23 mouse cellular contexts compared by ENCODE assay signal in the genomic region with DNA sequence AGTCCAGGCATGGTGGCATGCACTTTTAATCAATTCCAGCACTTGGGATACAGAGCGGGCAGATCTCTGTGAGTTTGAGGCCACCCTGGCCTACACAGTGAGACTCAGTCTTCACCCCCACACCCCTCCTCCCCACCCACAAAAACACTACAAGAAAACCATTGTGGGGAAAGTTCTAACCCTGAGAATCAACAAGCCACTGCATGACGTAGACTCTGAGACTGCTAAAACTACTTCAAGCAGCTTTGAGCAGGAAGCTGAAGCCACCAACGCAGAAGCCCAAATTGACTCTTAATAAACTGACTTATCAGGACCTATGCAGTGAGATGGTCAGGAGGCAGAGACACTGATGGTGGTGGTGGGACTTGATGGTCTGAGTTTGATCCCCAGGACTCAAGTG. TPM values are rescaled to one million over a fixed set of nuclear protein-coding genes. Genes with fewer than 3 reads are reported as not detected.
DNase-seq lines count a peak whose midpoint lies in the region; ATAC-seq and TF ChIP-seq lines count a peak whose summit lies in the region.
"Had no signal": no experiment of that assay in that cellular context is flagged by ENCODE, and none has a peak within 500 bp of the region (broad histone marks: within the 10 kb centered on the region; RNA-seq: fewer than 3 reads in every experiment).

No protein-coding gene starts in this region.

- no peak overlapping the region for H3K4me3 ChIP-seq in gastrocnemius, adult 2 months
- no peak overlapping the region for H3K4me3 ChIP-seq in thymus, adult 2 months (ENCODE audit: control insufficient read depth, insufficient read depth, low read length)
- H3K4me3 ChIP-seq: embryonic facial prominence, embryonic 12.5 days; erythroblast, embryonic 14.5 days; forebrain, embryonic 13.5 days; hindbrain, embryonic 15.5 days; kidney, embryonic 15.5 days had no signal

- TF ChIP-seq CTCF in gastrocnemius, adult 2 months (IDR thresholded peaks at IDR 0.05): no peak
- TF ChIP-seq CTCF in thymus, adult 2 months (IDR thresholded peaks at IDR 0.05; ENCODE audit: borderline replicate concordance, control insufficient read depth, extremely low read depth, insufficient read depth, low read length, poor library complexity): no peak

- no peak for ATAC-seq in frontal cortex, adult (ENCODE audit: low TSS enrichment)
- ATAC-seq: forebrain, embryonic 13.5 days; intestine, postnatal 0 days; liver, postnatal 0 days had no signal

- no peak for TF ChIP-seq POLR2A in thymus, adult 2 months (IDR thresholded peaks at IDR 0.05; ENCODE audit: control insufficient read depth, extremely low read depth, insufficient read depth, low read length, poor library complexity)

- peaks cover 23% of the 10 kb centered on the region for H3K4me1 ChIP-seq in thymus, adult 2 months (replicated peaks; ENCODE audit: control insufficient read depth, insufficient read depth, low read length)
- H3K4me1 ChIP-seq: forebrain, embryonic 13.5 days had no signal

- 32% methylated on average over 3 of the region's 3 CpGs for WGBS in thymus, adult 2 months

- no peak for DNase-seq in gastrocnemius, adult 2 months
- no peak for DNase-seq in gastrocnemius, adult 18-20 months (ENCODE audit: low spot score)
- peak; percentile 33 for DNase-seq in thymus, adult 2 months
- DNase-seq in thymus, postnatal 10 days (ENCODE audit: low spot score in 2 of 2): no peak
- peak; percentile 93 for DNase-seq in naive thymus-derived CD4-positive, alpha-beta T cell, adult 2 months (ENCODE audit: low read depth)
- DNase-seq in thymus, postnatal 4 days: peak; percentile 28
- no peak for DNase-seq in spleen, postnatal 14 days (ENCODE audit: low spot score in 2 of 2)
- DNase-seq: adrenal gland, adult 2 months; cerebellum, adult 8-10 months; gastrocnemius, postnatal 36 days; heart, postnatal 10 days; kidney, postnatal 4 days; liver, postnatal 0 days; lung, postnatal 14 days; right cerebral cortex, postnatal 14 days; spleen, adult 18-20 months had no signal

- H3K27ac ChIP-seq in gastrocnemius, adult 2 months: peak overlapping the region; percentile 38; the same call in 1 of the 2 replicates
- no peak overlapping the region; the same call in 1 of the 2 replicates for H3K27ac ChIP-seq in thymus, adult 2 months (ENCODE audit: control insufficient read depth, insufficient read depth, low read length)
- H3K27ac ChIP-seq: embryonic facial prominence, embryonic 12.5 days; forebrain, embryonic 13.5 days; hindbrain, embryonic 15.5 days had no signal

- intact Hi-C loops in gastrocnemius, adult 2 months (cut with DNase I): no loop called here

- H3K27me3 ChIP-seq in thymus, adult 2 months (ENCODE audit: control insufficient read depth, insufficient read depth, low read length): no peaks in the 10 kb centered on the region
- H3K27me3 ChIP-seq: embryonic facial prominence, embryonic 12.5 days; forebrain, embryonic 13.5 days; hindbrain, embryonic 15.5 days; kidney, embryonic 15.5 days had no signal

- no peaks in the 10 kb centered on the region for H3K36me3 ChIP-seq in thymus, adult 2 months (ENCODE audit: control insufficient read depth, insufficient read depth, low read length)
- H3K36me3 ChIP-seq: hindbrain, embryonic 15.5 days had no signal

RNA-seq across cellular contexts. Expression of a gene that starts 36.6 kb away (rescaled TPM):
- total RNA-seq in gastrocnemius, adult 2 months (2021): 10 to 100 TPM; 55.1 to 58.5 TPM
- total RNA-seq in gastrocnemius, adult 18-20 months (2021): 10 to 100 TPM; 53.6 to 65.7 TPM
- 10.5 and 10.7 TPM in 2 replicates for polyA plus RNA-seq in thymus, adult 2 months (2012; rRNA removed)

Comparison
In these comparisons a context has a peak if more than half of its experiments do, and no peak if none do; other contexts are left out.
1. DNase-seq: peak in thymus, adult 2 months (single experiment), naive thymus-derived CD4-positive, alpha-beta T cell, adult 2 months (single experiment) and thymus, postnatal 4 days (single experiment); none in gastrocnemius, adult 2 months (single experiment), gastrocnemius, adult 18-20 months (single experiment), thymus, postnatal 10 days (0 of 2) and spleen, postnatal 14 days (0 of 2).